Mouse (Mus musculus) spleen, postnatal 4 days (tissue): ENCODE data around the gene Acap1.

Experiments used
- DNase-seq, 2 experiments: peaks; one replicate each; pipeline ENCODE4 v3.0.0; 2022; ENCODE audit warnings: low spot score in 2 of 2

The Acap1 gene

DNA sequence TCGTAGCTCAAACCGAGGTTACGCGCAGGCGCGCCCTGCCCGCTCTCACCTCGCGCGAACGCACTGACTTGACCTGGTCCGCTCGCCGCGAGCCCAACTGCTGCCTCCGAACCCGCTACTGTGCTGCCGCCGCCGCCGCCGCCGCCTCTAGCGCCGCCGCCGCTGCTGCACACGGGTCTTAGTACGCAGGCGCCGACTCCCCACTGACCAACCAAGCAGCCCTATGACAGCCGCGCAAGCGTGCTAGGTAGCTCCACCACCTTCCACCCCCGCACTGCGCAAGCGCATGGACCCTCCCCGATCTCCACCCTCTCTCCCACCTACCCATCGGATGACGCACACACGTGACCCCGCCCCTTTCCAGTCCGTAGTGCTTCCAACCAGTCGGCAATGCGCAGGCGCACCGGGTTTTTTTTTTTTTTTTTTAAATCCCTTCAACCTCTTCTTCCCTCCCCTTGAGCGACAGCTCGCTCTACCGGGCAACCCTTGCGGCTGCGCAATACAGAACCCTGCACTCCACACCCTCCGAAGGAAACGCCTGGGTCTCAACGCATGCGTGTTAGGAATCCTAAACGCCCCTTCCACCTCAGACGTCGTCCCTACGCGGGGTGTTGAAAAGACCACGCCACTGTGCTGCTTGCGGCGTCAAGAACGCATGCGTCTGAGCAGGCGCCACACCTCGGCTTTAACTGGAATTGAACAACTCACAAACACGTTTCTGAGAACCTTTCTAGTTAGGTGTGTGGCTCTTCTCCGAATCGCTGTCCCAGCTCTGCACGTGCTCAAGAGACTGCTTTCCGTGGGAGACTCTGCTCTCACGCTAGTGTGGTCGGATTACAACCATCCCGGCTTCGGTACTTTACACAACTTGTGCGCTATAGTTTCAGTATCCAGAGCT is 26.0 kb upstream of the Acap1 start, which contains the start of gene Eif5a:
Eif5a (minus strand) TSS at position 845 of the 898 bp plus-strand sequence.
- peak; percentile 100 for DNase-seq

DNA sequence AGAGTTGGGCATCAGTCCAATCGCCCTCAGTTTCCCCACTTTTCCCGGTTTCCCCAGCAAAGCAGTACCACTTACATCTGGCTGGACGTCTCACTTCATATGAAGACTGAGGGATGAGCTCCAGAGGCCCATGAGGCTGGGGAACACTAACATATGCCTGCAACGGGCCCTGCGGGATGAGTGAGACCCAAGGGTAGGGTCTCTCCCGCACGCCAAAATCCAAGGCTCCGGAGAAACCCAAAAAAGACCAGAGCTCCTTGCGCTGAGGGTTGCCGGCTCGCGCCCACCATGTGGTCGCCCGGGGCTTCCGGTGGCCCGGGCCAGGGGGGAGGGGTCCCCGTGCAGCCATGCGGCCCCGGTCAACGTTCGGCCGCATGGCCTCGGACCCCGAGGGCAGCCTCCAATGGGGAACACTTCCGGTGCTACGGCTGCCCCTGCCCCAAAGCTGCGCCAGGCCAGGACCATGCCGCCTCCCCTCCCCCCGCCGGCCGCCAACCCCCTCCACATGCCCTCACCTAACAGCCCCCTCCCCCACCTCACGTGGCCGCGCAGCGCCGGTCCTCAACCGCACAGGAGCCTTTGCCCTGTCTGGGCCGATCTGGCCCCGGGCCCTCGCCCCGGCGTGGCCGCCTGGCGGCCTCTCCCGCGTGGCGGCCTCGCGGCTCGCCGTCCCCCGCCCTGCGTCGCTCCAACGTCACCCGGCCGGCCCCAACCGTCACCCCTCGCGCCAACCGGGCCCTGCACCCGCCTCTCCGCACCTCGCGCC is 25.1 kb upstream of the Acap1 start:
- peak in 1 of 2 experiments; percentile 36 for DNase-seq

DNA sequence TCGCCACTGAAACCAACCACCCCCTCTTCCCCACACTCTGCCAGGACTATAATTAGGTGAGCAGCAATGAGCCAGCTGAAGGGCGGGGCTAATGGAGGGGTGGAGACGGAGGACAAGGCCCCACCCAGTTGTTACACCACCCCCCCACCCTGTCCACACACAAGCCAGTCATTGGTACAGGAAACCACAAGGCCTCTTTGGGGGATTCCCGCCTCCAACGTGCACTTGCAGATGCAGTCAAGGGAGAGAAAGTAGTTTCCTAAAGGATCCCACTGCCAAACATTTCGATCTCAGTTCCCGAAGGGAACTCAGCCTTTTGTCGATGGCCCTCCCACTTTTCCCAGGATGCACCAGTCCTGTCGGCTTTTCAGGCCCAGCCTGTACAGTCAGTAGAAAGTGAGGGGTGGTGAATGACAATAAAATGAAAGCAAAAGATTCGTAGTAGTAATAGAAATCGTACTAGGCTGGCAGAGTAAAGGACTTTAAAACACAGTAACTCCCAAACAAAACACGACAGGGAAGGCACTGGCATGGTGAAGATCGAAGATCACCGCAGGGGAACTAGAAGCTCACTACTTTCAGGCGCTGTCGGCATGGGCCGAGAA is 24.4 kb upstream of the Acap1 start:
- DNase-seq = peak; percentile 91

DNA sequence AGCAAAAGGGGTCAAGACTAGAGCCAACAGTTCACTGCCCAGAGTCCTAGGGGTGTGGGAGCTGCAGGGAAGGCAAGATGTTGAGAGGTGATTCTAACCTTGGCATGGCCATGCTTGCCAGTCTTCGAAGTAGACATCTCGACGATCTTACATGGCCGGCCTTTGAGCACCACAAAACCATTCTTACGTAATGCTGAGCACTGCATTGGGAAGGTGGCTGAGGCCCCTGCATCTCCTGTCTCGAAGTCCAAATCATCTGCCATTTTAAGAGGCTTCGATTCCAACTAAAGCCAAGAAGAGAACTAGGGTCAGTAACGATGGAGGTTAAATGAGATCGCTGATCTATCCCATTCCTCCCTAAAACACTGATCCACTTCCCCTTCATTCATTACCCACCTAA is 23.7 kb upstream of the Acap1 start:
- DNase-seq = peak in 1 of 2 experiments; percentile 18

DNA sequence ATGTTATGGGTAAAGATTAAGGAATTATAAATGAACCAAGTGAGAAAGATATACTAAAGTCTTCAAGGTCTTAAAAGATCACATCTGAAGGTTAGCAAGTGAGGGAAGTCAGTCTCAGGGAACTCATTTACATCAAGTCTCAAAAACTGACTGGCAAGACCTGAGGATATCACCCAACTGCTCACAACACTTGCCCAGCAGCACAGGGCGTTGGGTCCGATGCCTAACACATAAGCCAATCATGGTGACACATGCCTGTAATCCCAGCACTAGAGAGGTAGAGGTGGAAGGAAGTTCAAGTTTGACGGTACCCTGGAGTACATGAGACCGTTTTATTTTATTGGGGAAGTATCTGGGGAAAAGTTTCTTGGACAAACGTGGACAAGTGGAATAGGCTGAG is 22.8 kb upstream of the Acap1 start:
- no peak for DNase-seq

DNA sequence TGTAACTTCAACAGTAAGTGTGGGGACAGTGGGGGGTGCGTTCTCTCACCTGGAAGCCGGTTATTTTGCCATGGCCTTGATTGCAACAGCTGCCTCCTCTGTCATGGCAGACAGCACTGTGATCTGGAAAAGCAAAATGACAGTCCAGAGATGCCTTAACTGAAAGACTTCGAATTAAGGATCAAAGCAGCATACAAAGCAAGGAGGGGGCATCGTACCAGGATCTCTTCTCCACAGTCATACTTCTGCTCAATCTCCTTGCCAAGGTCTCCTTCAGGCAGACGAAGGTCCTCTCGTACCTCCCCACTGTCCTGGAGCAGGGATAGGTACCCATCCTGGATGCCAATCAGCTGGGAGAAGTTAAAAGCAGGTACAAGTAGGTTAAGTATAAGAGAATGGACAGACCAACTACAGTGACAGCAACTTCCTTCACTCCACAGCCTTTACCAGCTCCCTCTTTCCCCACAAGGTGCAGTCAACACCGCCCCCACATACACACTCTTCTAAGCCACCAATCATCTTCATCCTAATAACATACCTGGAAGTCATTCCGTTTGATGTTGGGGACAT is 22.1 kb upstream of the Acap1 start:
- peak in 1 of 2 experiments; percentile 53 for DNase-seq

DNA sequence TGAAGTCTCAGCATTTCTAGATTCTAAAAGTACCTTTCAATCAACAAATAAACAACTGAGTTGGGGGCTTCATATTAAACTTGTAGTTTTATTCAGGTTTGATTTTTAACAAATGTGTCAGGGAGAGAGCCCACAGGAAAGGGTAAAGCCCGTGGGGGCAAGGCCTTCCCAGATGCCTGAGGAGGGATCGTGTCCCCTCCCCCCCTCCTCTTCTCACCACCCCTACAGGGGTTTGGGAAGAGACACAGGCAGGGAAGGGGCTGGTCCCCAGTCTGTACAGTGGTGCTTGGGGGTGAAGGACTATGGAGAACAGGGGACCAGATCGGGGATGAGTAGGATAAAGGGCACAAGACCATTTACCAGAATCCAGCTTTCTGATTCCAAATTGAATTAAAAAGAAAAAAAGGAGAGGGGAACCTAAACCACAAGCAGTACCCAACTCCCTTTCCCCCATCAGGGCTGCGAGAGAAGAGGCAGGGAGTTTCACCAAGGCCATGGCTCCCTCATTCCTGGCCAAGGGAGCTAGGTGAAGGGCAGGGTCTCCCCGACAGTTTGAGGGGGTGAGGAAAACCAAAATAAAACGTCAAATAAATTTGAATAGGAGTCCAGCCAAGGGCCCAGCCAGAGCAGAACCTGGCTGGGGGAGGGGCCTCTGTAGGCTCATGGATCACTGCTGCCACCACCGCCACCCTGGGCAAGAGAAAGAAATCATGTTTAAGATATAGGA is 21.5 kb upstream of the Acap1 start:
- DNase-seq = peak; percentile 33 to 64

DNA sequence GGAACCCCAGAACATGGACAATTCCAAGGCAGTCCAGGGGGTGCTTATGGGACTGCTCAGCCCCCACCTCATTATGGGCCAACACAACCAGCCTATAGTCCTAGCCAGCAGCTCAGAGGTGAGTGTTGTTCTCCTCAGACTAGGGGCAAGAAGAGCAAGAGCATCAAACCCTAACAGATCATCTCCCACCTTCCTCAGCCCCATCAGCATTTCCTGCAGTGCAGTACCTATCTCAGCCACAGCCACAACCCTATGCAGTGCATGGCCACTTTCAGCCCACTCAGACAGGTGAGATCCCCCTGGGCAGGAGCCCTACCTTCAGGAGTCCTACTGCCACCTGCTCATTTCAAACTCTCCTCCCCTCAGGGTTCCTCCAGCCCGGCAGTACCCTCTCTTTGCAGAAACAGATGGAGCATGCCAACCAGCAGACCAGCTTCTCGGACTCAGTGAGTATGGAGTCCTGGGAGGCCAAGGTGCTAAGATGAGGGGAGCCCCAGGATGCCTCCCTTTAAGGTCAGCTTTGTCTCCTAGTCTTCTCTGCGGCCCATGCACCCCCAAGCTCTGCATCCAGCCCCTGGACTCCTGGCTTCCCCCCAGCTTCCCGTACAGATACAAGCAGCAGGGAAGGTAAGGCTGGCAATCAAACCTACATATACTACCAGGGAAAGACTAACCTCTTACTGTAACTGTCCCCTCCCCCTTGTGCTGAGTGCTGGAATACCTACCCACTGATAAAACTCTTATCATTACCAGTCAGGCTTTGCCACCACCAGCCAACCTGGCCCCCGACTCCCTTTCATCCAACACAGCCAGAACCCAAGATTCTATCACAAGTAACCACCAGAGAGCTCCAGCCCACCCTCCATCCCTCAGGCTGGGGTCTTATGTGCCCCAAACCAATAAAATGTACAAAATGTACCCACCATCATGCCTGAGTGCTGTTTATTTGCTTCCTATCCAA is 20.6 kb upstream of the Acap1 start:
- peak; percentile 73 to 75 for DNase-seq

DNA sequence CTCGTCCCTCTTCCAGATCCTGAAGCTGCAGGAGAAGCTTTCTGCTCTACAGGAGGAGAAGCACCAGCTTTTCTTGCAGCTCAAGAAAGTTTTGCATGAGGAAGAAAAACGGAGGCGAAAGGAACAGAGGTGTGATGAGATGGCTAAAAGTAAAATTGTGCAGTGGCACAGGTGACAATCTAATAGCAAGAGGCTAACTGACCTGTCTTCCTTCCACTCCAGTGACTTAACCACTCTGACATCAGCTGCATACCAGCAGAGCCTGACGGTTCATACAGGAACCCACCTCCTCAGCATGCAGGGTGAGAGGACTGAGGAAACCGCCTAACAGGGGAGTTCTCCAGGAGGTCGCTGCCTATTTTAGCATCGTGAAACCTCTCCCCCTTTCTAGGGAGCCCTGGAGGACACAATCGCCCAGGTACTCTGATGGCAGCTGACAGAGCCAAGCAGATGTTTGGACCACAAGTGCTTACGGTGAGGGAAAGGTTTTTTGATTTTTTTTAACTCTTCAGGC is 19.6 kb upstream of the Acap1 start:
- peak in 1 of 2 experiments; percentile 61 for DNase-seq

DNA sequence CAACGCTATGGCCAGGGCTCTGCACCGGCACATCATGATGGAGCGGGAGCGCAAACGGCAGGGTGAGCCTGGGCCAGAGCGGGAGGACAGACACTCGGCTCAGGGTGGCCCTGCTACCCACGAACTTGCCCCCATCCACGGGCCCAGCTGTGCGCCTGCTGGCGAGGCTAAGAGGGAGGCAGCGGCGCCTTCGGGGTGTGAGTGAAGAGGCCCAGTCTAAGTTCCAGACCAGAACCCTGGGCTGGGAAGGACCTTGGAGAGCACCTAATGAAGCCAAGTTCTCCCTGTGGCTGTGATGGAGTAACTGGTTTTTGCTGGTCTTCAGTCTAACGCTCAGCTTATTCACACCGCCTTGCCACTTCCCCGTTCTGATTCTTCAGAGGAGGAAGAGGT is 19.0 kb upstream of the Acap1 start:
- DNase-seq = peak in 1 of 2 experiments; percentile 45

DNA sequence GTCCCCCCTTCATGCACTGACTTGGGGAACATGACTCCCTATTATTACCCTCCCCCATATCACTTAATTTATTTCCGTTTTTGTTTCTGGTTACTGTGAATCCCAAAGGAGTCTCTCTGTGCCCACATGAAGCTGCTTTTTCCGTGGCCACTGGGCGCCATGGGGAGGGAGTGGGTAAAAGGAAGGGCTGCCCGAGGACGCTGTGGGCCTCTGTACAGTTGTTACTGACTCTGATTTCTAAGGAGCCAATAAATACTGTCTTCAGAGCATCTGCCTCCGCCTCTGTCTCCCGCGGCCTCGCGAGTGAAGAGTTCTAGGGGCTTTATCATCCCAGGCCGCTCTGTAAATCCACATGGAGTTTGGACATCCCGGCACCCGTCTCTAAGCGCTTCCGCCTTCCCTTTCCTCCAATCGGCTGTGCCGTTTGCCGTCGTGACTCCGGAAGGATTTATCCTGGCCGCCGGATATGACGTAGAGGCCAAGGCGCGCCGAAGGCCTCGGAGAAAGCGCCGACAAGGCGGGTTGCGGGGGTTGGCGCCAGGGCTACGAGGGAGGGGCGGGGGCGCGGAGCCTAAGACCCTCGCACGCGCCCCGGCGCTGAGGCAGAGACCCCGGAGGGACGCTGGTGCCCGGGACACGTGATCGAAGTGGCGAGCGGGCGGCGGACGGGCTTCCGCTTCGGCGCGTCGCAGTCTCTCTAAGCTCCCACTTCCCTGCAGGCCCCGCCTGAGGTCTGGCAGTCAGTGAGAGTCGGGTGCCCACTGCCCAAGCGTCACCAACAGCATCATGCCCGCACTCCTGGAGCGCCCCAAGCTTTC is 18.4 kb upstream of the Acap1 start, which contains the start of gene Gps2:
Gps2 (plus strand) TSS at position 335 of the 818 bp plus-strand sequence.
- DNase-seq = peak; percentile 90 to 94

DNA sequence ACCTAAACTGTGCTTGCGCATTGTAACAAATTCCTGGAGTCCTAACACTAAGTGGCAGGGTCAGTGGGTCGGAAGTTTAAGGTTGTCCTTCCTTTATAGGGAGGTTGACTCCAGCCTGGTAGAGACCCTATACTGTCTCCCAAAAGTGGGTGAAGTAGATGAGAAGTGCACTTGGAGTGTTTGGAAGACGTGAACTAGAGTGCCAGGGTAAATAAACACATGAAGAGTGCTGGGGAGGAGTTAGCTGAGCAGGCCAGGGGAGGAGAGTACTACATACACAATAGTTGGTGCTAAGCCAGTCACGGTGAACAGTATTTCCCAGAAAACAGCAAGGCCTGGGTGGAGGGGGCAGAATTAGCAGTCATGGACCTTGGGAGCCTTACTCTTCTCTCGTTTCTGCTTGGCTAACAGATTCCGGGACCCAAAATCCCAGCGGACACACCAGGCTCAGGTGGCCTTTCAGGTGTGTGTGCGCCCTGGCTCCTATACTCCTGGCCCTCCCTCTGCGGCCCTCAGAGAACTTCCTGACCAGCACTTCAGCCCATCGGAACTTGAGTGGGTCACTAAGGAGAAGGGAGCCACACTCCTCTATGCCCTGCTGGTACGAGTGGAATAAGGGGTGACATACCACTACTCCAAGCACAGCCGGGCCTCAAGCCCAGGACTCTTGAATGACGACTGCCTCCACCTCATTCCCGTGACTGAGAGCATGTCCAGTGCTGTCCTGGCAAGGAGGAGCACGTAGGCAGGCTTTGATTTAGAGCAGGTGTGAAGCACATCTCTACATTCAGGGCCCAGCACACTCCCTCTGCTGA is 17.6 kb upstream of the Acap1 start:
- DNase-seq = peak; percentile 12 to 64

DNA sequence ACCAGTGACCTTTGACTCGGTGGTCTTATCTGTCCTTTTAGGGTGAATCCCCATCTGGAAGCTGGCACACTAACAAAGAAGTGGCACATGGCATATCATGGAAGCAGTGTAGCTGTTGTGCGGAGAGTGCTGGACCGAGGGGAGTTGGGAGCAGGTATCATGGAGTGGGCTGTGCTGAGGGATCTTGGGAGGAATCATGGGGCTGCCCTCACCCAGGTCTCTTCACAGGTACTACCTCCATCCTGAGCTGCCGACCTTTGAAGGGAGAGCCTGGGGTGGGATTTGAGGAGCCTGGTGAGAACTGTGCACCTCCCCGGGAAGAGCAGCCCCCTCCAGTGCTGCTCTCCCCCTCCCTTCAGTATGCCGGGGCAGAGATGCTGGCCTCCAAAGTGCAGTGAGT is 16.4 kb upstream of the Acap1 start:
- peak in 1 of 2 experiments; percentile 56 for DNase-seq

DNA sequence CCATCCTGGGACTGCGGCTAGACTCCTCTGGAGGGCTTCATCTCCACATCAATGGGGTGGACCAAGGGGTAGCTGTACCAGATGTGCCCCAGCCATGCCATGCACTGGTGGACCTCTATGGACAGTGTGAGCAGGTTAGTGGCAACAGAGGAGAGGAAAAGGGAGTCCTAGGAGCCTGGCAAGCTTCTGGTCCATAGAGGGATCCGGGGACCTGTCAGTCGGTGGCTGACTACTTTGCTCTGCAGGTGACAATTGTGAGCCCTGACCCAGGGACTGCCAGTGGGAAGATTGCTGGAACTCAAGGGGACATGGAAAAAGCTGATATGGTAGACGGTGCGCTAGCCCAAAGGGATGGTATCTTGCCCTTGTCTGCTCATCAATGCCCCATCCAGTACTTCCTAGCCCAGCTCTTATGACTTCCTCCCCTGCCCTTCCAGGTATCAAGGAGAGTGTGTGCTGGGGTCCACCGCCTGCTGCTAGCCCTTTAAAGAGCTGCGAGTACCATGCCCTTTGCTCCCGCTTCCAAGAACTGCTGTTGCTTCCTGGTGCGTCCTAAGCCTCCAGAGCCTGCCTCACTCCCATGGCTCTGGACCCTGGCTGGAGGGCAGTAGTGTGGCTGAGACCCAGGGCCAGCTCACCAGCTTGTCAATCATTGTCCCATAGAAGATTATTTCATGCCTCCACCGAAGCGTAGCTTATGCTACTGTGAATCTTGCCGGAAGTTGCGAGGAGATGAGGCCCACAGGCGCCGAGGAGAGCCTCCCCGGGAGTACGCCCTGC is 15.6 kb upstream of the Acap1 start:
- peak in 1 of 2 experiments; percentile 58 for DNase-seq

DNA sequence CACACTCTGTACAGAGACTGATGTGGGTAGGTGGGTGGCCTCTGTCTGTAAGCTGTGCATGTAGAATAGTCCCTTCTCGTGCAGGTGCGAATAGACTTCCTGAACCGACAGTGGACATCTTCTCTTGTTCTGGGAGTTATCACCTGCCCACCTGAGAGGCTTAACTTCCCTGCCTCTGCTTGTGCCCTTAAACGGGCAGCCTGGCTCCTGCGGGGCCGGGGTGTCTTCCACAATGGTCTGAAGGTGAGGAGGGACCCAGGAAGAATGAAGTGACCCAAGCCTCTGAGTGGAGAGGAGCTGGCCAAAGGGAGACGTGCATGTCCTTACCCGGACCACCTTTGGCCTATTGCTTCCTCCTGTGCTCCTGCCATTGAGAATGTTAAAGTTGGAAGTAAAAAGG is 14.8 kb upstream of the Acap1 start:
- peak in 1 of 2 experiments; percentile 56 for DNase-seq

DNA sequence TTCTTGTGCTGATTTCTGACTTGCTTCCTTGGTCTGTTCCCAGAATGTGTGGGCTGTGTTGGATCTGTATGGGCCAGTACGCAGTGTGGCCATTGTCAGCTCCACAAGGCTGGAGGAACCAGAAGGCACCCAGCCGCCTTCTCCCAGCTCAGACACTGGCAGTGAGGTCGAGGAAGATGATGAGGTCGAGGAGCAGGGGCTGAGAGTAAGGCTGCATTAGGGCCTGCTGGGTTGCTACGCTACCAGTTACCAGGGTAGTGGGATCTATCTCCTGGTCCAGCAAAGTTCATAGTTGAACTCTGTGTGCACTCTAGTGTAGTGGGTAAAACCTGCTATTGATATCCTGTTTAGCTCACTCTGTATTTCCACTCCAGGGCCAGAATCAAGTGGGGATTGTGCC is 13.8 kb upstream of the Acap1 start:
- DNase-seq = peak in 1 of 2 experiments; percentile 57

DNA sequence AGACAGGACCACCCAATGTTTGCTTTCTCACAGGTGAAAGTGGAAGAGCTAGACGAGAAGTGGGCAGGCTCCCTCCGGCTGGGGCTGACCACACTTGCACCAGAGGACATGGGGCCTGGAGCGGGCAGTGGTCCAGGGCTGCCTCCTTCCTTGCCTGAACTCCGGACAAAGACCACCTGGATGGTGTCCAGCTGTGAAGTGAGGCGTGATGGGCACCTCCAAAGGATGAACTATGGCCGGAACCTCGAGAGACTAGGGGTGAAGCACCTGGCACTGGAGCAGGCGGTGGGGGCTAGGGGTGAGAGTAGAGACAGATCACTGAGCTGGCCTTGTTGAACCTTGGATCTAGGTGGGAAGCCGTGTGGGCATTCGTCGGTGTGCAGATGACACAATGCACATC is 13.3 kb upstream of the Acap1 start:
- DNase-seq = peak in 1 of 2 experiments; percentile 56
